In the genomic region with DNA sequence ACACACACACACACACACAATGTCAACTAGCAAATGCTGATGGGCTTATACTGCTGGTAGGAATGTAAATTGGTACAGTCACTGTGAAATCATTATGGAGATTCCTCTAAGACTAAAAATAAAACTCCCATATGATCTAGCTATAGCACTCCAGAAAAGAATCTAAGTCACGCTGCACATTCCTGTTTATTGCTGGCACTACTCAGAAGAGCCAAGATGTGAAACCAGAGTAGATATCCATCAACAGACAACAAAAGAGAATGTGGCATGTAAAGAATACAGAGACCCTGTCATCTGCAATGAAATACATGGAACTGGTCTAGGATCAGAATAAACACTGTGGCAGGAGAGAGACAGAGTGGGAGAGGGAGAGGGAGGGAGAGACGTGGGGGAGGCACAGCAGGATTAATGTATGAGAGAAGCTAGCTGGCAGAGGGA, we compare ENCODE assay signal across 13 mouse cellular contexts.
A peak's percentile ranks its signal among the peaks of the same experiment; 100 is the strongest.
DNase-seq lines count a peak whose midpoint lies in the region; ATAC-seq lines count a peak whose summit lies in the region.
"Had no signal": no experiment of that assay in that cellular context is flagged by ENCODE, and none has a peak within 500 bp of the region (broad histone marks: within the 10 kb centered on the region; RNA-seq: fewer than 3 reads in every experiment).

No protein-coding gene starts in this region.

- no peaks in the 10 kb centered on the region for H3K27me3 ChIP-seq in heart, embryonic 11.5 days (ENCODE audit: control insufficient read depth, insufficient read depth, low read length)
- H3K27me3 ChIP-seq in embryonic facial prominence, embryonic 14.5 days (replicated peaks; ENCODE audit: control insufficient read depth, insufficient read depth, low read length) = no peaks in the 10 kb centered on the region
- H3K27me3 ChIP-seq: hindbrain, embryonic 15.5 days; liver, embryonic 13.5 days; neural tube, embryonic 12.5 days had no signal

- H3K9ac ChIP-seq in heart, embryonic 11.5 days (ENCODE audit: low read depth, low read length) = no peak overlapping the region
- no peak overlapping the region for H3K9ac ChIP-seq in embryonic facial prominence, embryonic 14.5 days (ENCODE audit: low read depth, low read length)
- H3K9ac ChIP-seq: hindbrain, embryonic 15.5 days; liver, embryonic 13.5 days; neural tube, embryonic 12.5 days had no signal

- H3K4me1 ChIP-seq in heart, embryonic 11.5 days (ENCODE audit: control insufficient read depth, insufficient read depth, low read length) = peaks cover 19% of the 10 kb centered on the region
- 0 out of 2 replicates have a peak, but pooled peaks cover 4% of the 10 kb centered on the region for H3K4me1 ChIP-seq in embryonic facial prominence, embryonic 14.5 days (ENCODE audit: control insufficient read depth, insufficient read depth, low read length)
- H3K4me1 ChIP-seq: liver, embryonic 13.5 days; neural tube, embryonic 12.5 days had no signal

- H3K36me3 ChIP-seq in heart, embryonic 11.5 days (ENCODE audit: control insufficient read depth, insufficient read depth, low read length) = no peaks in the 10 kb centered on the region
- no peaks in the 10 kb centered on the region for H3K36me3 ChIP-seq in embryonic facial prominence, embryonic 14.5 days (ENCODE audit: control insufficient read depth, insufficient read depth, low read length)
- H3K36me3 ChIP-seq: hindbrain, embryonic 15.5 days; liver, embryonic 13.5 days; neural tube, embryonic 12.5 days had no signal

- H3K9me3 ChIP-seq in heart, embryonic 11.5 days (replicated peaks; ENCODE audit: control insufficient read depth, low read length) = no peaks in the 10 kb centered on the region
- H3K9me3 ChIP-seq in embryonic facial prominence, embryonic 14.5 days (ENCODE audit: control insufficient read depth, low read length) = no peaks in the 10 kb centered on the region
- H3K9me3 ChIP-seq: hindbrain, embryonic 15.5 days; liver, embryonic 13.5 days; neural tube, embryonic 12.5 days had no signal

- no peak for ATAC-seq in heart, embryonic 11.5 days (replicated peaks; ENCODE audit: insufficient number of reproducible peaks, low FRiP score, low TSS enrichment)
- peak; percentile 89 for ATAC-seq in embryonic facial prominence, embryonic 14.5 days (ENCODE audit: low read depth)

- H3K27ac ChIP-seq in heart, embryonic 11.5 days (ENCODE audit: low read depth, low read length) = peak overlapping the region; percentile 82; the same call in 1 of the 2 replicates
- no peak overlapping the region for H3K27ac ChIP-seq in embryonic facial prominence, embryonic 14.5 days (replicated peaks; ENCODE audit: low read depth, low read length)
- H3K27ac ChIP-seq: hindbrain, embryonic 15.5 days; liver, embryonic 13.5 days; neural tube, embryonic 12.5 days had no signal

- peak overlapping the region; percentile 1 for H3K4me2 ChIP-seq in heart, embryonic 11.5 days
- no peak overlapping the region for H3K4me2 ChIP-seq in embryonic facial prominence, embryonic 14.5 days (ENCODE audit: low read depth, low read length)
- H3K4me2 ChIP-seq: hindbrain, embryonic 15.5 days; liver, embryonic 13.5 days; midbrain, embryonic 11.5 days; neural tube, embryonic 12.5 days had no signal

- no peak for DNase-seq in heart, adult 9 months (ENCODE audit: low spot score in 2 of 2)
- DNase-seq in layer of hippocampus, adult 9-11 months = peak; percentile 13
- no peak for DNase-seq in layer of hippocampus, adult 11-12 months (ENCODE audit: low spot score)
- DNase-seq in embryonic facial prominence, embryonic 14.5 days (ENCODE audit: low spot score) = peak; percentile 60
- peak; percentile 14 to 21 for DNase-seq in left cerebral cortex, postnatal 36 days (ENCODE audit: low spot score in 2 of 2)
- no peak for DNase-seq in gastrocnemius, postnatal 4 days (ENCODE audit: low spot score in 2 of 2)
- DNase-seq: cerebellum, postnatal 10 days; liver, embryonic 13.5 days; thymus, adult 18-20 months had no signal

- intact Hi-C loops in left cerebral cortex, postnatal 36 days (cut with DNase I) = loop anchor here (10.0 kb wide), 1 partner anchor 249 kb away; no protein-coding TSS in a partner anchor

- H3K4me3 ChIP-seq in heart, embryonic 11.5 days (ENCODE audit: low read depth, low read length) = no peak overlapping the region
- no peak overlapping the region for H3K4me3 ChIP-seq in embryonic facial prominence, embryonic 14.5 days (ENCODE audit: low read depth, low read length)
- H3K4me3 ChIP-seq: hindbrain, embryonic 15.5 days; liver, embryonic 13.5 days; neural tube, embryonic 12.5 days had no signal

- 26% methylated on average over 2 of the region's 2 CpGs for WGBS in heart, embryonic 11.5 days (ENCODE audit: insufficient replicate concordance)
- 23% methylated on average over 2 of the region's 2 CpGs for WGBS in embryonic facial prominence, embryonic 14.5 days

Comparison
In these comparisons a context has a peak if more than half of its experiments do, and no peak if none do; other contexts are left out.
1. DNase-seq: peak in layer of hippocampus, adult 9-11 months (single experiment), embryonic facial prominence, embryonic 14.5 days (single experiment) and left cerebral cortex, postnatal 36 days (2 of 2); none in heart, adult 9 months (0 of 2), layer of hippocampus, adult 11-12 months (single experiment) and gastrocnemius, postnatal 4 days (0 of 2).